Mouse (Mus musculus): ENCODE results near the gene Xpc.
A peak's percentile ranks its signal among the peaks of the same experiment; 100 is the strongest.
"Not testable (repeated sequence)": the region's sequence is repeated elsewhere in the genome, so short reads cannot be mapped to it uniquely, and the experiment has no call there.

Gene Xpc

GRCm38 (mm10) chr6:91472868-91473804, 42.6 kb downstream of the Xpc start, which contains the start of the genes Chchd4 and Tmem43:
TSS of gene Chchd4 (minus strand) at chr6:91473546.
TSS of gene Tmem43 (plus strand) at chr6:91473703.
- DNase-seq (ENCODE audit: low read depth, low spot score), result peak; percentile 99

DNA sequence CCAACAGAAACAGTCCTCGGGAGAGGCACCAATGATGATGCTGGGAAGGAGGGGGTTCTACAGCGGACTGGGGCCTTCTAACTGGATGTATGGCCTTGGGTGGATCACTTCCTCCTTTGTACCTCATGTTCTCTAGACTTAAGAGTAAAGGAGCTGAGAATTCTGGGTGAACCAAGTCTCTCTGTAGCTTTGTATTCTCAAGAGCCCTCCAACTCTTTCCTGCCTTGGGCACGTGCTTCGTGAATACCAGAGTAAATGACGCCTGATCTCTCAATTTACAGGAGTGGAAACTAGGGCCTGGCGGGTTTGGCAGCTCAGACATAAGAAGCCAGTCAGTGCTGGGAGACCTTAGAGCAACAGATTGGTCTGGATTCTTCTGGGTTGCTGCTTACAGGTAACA, 43.4 kb downstream of the Xpc start:
- no peak for DNase-seq (ENCODE audit: low read depth, low spot score)

- DNase-seq (ENCODE audit: low read depth, low spot score), result not testable (repeated sequence)
Observed at GRCm38 (mm10) chr6:91471427-91471826, 44.3 kb downstream of the Xpc start.

DNA sequence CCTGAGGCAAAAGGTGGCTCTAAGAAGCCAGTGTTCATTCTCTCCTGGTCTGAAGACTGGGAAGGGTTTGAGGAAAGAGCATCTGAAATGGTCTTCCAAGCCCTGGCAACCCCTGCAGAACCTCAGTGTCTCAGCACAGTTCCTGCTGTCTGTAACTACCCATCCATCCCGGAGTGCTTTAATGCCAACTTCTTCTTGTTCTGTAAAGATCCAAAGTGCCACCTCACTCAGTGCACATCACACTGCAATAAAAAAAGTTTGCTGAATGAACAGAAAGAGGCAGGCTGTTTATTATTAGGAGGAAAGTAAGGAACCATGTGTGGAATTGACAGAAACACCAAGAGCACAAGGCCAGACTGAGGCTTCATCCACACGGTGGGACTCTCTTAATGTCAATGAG, 45.0 kb downstream of the Xpc start:
- no peak for DNase-seq (ENCODE audit: low read depth, low spot score)

- DNase-seq (ENCODE audit: low read depth, low spot score), result no peak
Observed at GRCm38 (mm10) chr6:91467106-91467505, 48.6 kb downstream of the Xpc start.

GRCm38 (mm10) chr6:91465756-91466155, 49.9 kb downstream of the Xpc start:
- no peak for DNase-seq (ENCODE audit: low read depth, low spot score)

DNA sequence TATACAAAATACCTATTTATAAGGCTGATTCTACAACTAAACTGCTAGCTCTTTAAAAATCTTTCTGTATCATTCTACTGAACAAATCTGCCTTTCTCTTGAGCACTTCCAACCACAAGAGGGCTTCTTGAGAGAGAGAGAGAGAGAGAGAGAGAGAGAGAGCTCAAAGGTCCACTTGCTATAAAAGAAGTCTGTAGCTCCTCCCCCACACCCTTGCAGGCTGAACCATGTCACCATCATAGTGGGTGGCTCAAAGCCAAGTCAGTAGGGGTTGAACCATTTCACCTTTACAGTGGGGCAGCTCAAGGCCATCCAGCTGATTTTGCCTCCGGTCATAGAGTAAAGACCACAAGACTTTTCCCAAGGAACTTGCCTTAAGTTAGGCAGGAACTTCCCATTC, 56.2 kb downstream of the Xpc start:
- no peak for DNase-seq (ENCODE audit: low read depth, low spot score)

GRCm38 (mm10) chr6:91454546-91454945, 61.1 kb downstream of the Xpc start:
- DNase-seq (ENCODE audit: low read depth, low spot score), result no peak

- DNase-seq (ENCODE audit: low read depth, low spot score), result no peak
Observed at GRCm38 (mm10) chr6:91452056-91452455, 63.6 kb downstream of the Xpc start.

- DNase-seq (ENCODE audit: low read depth, low spot score), result no peak
Observed at GRCm38 (mm10) chr6:91449472-91450225, 66.0 kb downstream of the Xpc start.

GRCm38 (mm10) chr6:91445316-91445715, 70.4 kb downstream of the Xpc start:
- DNase-seq (ENCODE audit: low read depth, low spot score), result no peak

- no peak for DNase-seq (ENCODE audit: low read depth, low spot score)
Observed at GRCm38 (mm10) chr6:91441145-91441662, 74.5 kb downstream of the Xpc start.

DNA sequence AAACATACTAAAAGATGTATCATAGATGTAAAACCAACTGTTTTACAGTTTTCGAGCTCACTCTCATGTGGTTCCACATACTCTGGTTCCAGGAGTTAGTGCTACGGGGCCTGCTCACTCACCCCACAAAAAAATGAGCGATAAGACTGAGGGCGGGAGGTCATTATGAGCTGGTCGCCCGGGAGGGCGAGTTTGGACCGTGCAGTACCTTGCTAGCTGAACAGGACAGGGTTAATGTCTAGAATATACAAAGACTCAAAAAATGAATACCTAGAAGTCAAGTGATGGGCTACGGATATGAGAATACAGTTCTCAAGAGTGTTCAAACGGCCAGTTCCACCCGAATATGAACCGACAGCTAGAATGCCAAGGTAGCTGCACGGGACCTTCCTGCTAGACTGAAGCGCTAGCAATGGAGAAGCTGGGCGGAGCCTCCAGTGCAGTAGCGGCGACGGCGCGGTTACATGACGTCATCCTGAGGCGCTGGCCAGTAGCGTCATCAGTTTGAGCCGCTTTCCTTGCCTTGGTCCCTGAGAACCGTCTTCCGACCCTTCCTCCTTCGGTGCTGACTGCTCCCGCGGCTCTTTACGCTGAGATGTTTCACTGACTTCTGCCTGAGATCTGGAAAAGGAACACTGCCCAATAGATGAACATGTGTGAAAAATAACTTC, 75.1 kb downstream of the Xpc start:
- DNase-seq (ENCODE audit: low read depth, low spot score), result peak; percentile 89

Measured in c-Kit-negative CD71-positive TER-119-positive erythroid progenitor cells, embryonic 14.5 days (primary cell).